10 mouse cellular contexts compared by ENCODE assay signal in the genomic region with DNA sequence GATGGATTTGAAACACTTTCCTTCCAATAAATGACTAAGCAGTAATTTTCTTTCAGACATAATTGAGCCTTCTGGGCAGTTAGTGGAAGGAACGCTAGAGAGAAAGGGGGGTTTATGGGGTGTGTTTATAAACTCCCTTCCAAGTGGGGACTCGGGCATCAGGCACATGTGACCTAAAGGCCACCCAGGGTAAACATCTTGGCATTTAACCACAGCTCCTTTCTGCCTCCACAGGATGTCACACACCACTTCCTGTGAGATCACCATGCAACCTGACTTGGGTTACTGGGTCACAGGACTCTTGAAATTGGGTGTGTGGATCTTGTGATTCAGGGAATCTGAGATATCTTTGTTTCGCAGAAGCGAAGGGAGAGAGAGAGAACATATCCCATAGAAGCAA. TPM values are rescaled to one million over a fixed set of nuclear protein-coding genes. Genes with fewer than 3 reads are reported as not detected.
DNase-seq lines count a peak whose midpoint lies in the region; ATAC-seq and TF ChIP-seq lines count a peak whose summit lies in the region.
"Had no signal": no experiment of that assay in that cellular context is flagged by ENCODE, and none has a peak within 500 bp of the region (broad histone marks: within the 10 kb centered on the region; RNA-seq: fewer than 3 reads in every experiment).

No protein-coding gene starts in this region.

- peaks cover 30% of the 10 kb centered on the region for H3K36me3 ChIP-seq in macrophage (ENCODE audit: inconsistent target)
- H3K36me3 ChIP-seq in forebrain, postnatal 0 days (ENCODE audit: insufficient read depth), result peaks cover 13% of the 10 kb centered on the region; the same call in 1 of the 2 replicates

- no peaks in the 10 kb centered on the region for H3K9me3 ChIP-seq in forebrain, postnatal 0 days (ENCODE audit: low read length)
- H3K9me3 ChIP-seq: limb, embryonic 15.5 days had no signal

- DNase-seq in heart, adult 18-20 months, result peak; percentile 20 to 71
- DNase-seq in heart, postnatal 25 days (ENCODE audit: low spot score), result no peak
- peak; percentile 72 to 77 for DNase-seq in B cell, adult 2 months
- no peak for DNase-seq in layer of hippocampus, postnatal 14 days (ENCODE audit: low spot score in 2 of 2)
- DNase-seq in forebrain, postnatal 0 days, result no peak
- DNase-seq in ovary, adult 18-20 months (ENCODE audit: low spot score), result no peak

- no peak for TF ChIP-seq CTCF in forebrain, postnatal 0 days (IDR thresholded peaks at IDR 0.05; ENCODE audit: low read depth)

- H3K4me3 ChIP-seq in brown adipose tissue, adult 24 weeks (ENCODE audit: insufficient read depth, low read depth, low read length), result peak overlapping the region; percentile 73
- H3K4me3 ChIP-seq in macrophage (ENCODE audit: inconsistent target), result peak overlapping the region; percentile 95
- H3K4me3 ChIP-seq in forebrain, postnatal 0 days (ENCODE audit: low read depth, low read length), result no peak overlapping the region
- H3K4me3 ChIP-seq: limb, embryonic 15.5 days had no signal

- H3K4me2 ChIP-seq in forebrain, postnatal 0 days (ENCODE audit: low read depth), result no peak overlapping the region
- H3K4me2 ChIP-seq: limb, embryonic 15.5 days had no signal

- H3K27me3 ChIP-seq in forebrain, postnatal 0 days (ENCODE audit: insufficient read depth, low read length), result no peaks in the 10 kb centered on the region
- H3K27me3 ChIP-seq: limb, embryonic 15.5 days; Patski had no signal

- 12% methylated on average over 3 of the region's 4 CpGs for WGBS in macrophage (ENCODE audit: missing documents)
- 72% methylated on average over 4 of the region's 4 CpGs for WGBS in forebrain, postnatal 0 days

- H3K79me2 ChIP-seq in macrophage (ENCODE audit: inconsistent target), result peaks cover 83% of the 10 kb centered on the region

- peak overlapping the region; percentile 94 for H3K27ac ChIP-seq in brown adipose tissue, adult 24 weeks (replicated peaks; ENCODE audit: low read depth, low read length)
- H3K27ac ChIP-seq in macrophage, result peak overlapping the region; percentile 97
- H3K27ac ChIP-seq in forebrain, postnatal 0 days (ENCODE audit: low read depth, low read length), result no peak overlapping the region
- H3K27ac ChIP-seq: limb, embryonic 15.5 days had no signal

- no peak overlapping the region for H3K9ac ChIP-seq in forebrain, postnatal 0 days
- H3K9ac ChIP-seq: limb, embryonic 15.5 days had no signal

- intact Hi-C loops in heart, postnatal 25 days (cut with DNase I), result no loop called here

- no peak for ATAC-seq in forebrain, postnatal 0 days
- ATAC-seq: Patski had no signal

- H3K4me1 ChIP-seq in brown adipose tissue, adult 24 weeks (ENCODE audit: control insufficient read depth, insufficient read depth, insufficient read length, low read length), result peaks cover 25% of the 10 kb centered on the region
- H3K4me1 ChIP-seq in forebrain, postnatal 0 days (ENCODE audit: insufficient read depth), result peaks cover 3% of the 10 kb centered on the region; the same call in 1 of the 2 replicates

RNA-seq across cellular contexts. Expression of a gene that starts 2.1 kb away (rescaled TPM):
- 10 to 100 TPM; 27.1 to 27.3 TPM for total RNA-seq in heart, adult 18-20 months (2021)
- total RNA-seq in heart, postnatal 25 days (2021), result 10 to 100 TPM; 23.0 to 24.9 TPM
- 25.9 and 41.4 TPM in 2 replicates for polyA plus RNA-seq in brown adipose tissue, adult 24 weeks (2012; ENCODE audit: insufficient read depth, insufficient read length, missing spikeins)
- total RNA-seq in macrophage (2018; cell fraction: chromatin; rRNA removed), result 1,000 to 10,000 TPM in 9 of 26 experiments, 100 to 1,000 TPM in 17; 169 to 1,925 (median 703) TPM
- total RNA-seq in macrophage (2018; cell fraction: cytosol; rRNA removed), result 100 to 1,000 TPM in 18 of 26 experiments, 10 to 100 TPM in 8; 66.8 to 322 (median 143) TPM
- total RNA-seq in macrophage (2018; cell fraction: nucleus; rRNA removed), result 1,000 to 10,000 TPM in 5 of 26 experiments, 100 to 1,000 TPM in 21; 163 to 1,406 (median 471) TPM
- 61.4 to 244 TPM (median 121 TPM) in 3 replicates for polyA plus RNA-seq in macrophage (2018)
- total RNA-seq in layer of hippocampus, postnatal 14 days (2021), result 100 to 1,000 TPM in 1 of 2 experiments, 10 to 100 TPM in 1; 94.5 to 104 TPM
- total RNA-seq in forebrain, postnatal 0 days (2014; rRNA removed), result 55.9 and 57.7 TPM in 2 replicates
- polyA plus RNA-seq in forebrain, postnatal 0 days (2015; fragmentation: Nextera tagmentation; extraction: Ambion mirVana), result 25.5 and 32.7 TPM in 2 replicates

RNA-seq across cellular contexts. Expression of a gene that starts 22.9 kb away (rescaled TPM):
- 100 to 1,000 TPM; 149 to 160 TPM for total RNA-seq in heart, adult 18-20 months (2021)
- 100 to 1,000 TPM; 114 to 130 TPM for total RNA-seq in heart, postnatal 25 days (2021)
- 230 and 282 TPM in 2 replicates for polyA plus RNA-seq in brown adipose tissue, adult 24 weeks (2012; ENCODE audit: insufficient read depth, insufficient read length, missing spikeins)
- 100 to 1,000 TPM in 22 of 26 experiments, 10 to 100 TPM in 4; 58.8 to 230 (median 146) TPM for total RNA-seq in macrophage (2018; cell fraction: chromatin; rRNA removed)
- 100 to 1,000 TPM; 542 to 899 (median 688) TPM for total RNA-seq in macrophage (2018; cell fraction: cytosol; rRNA removed)
- total RNA-seq in macrophage (2018; cell fraction: nucleus; rRNA removed), result 100 to 1,000 TPM; 108 to 411 (median 269) TPM
- 238 to 490 TPM (median 271 TPM) in 3 replicates for polyA plus RNA-seq in macrophage (2018)
- 10 to 100 TPM; 57.5 to 62.3 TPM for total RNA-seq in layer of hippocampus, postnatal 14 days (2021)
- 17.6 and 26.5 TPM in 2 replicates for total RNA-seq in forebrain, postnatal 0 days (2014; rRNA removed)
- 138 and 151 TPM in 2 replicates for polyA plus RNA-seq in forebrain, postnatal 0 days (2015; fragmentation: Nextera tagmentation; extraction: Ambion mirVana)

RNA-seq across cellular contexts. Expression of a gene that starts 31.2 kb away (rescaled TPM):
- total RNA-seq in heart, adult 18-20 months (2021), result under 1 TPM in 1 of 2 experiments, not detected in 1; 0.07 TPM
- total RNA-seq in heart, postnatal 25 days (2021), result not detected
- not detected in 2 replicates for polyA plus RNA-seq in brown adipose tissue, adult 24 weeks (2012; ENCODE audit: insufficient read depth, insufficient read length, missing spikeins)
- under 1 TPM in 7 of 26 experiments, not detected in 19; 0.20 to 0.46 (median 0.26) TPM for total RNA-seq in macrophage (2018; cell fraction: chromatin; rRNA removed)
- total RNA-seq in macrophage (2018; cell fraction: cytosol; rRNA removed), result under 1 TPM in 2 of 26 experiments, not detected in 24; 0.03 TPM
- total RNA-seq in macrophage (2018; cell fraction: nucleus; rRNA removed), result under 1 TPM in 3 of 26 experiments, not detected in 23; 0.17 to 0.24 (median 0.18) TPM
- not detected in 3 replicates for polyA plus RNA-seq in macrophage (2018)
- under 1 TPM in 1 of 2 experiments, not detected in 1; 0.45 TPM for total RNA-seq in layer of hippocampus, postnatal 14 days (2021)
- 0.77 TPM in 1 of 2 replicates, not detected in the other for total RNA-seq in forebrain, postnatal 0 days (2014; rRNA removed)
- 0.11 TPM in 1 of 2 replicates, not detected in the other for polyA plus RNA-seq in forebrain, postnatal 0 days (2015; fragmentation: Nextera tagmentation; extraction: Ambion mirVana)

Comparison
In these comparisons a context has a peak if more than half of its experiments do, and no peak if none do; other contexts are left out.
1. DNase-seq: peak in heart, adult 18-20 months (2 of 2) and B cell, adult 2 months (2 of 2); none in heart, postnatal 25 days (single experiment), layer of hippocampus, postnatal 14 days (0 of 2), forebrain, postnatal 0 days (single experiment) and ovary, adult 18-20 months (single experiment).